Mouse (Mus musculus) neutrophil, adult 5-6 weeks (primary cell): ENCODE results near the gene Otud5. TPM values are rescaled to one million over a fixed set of nuclear protein-coding genes. Genes with fewer than 3 reads are reported as not detected.
"Not testable (repeated sequence)": the region's sequence is repeated elsewhere in the genome, so short reads cannot be mapped to it uniquely, and the experiment has no call there.

ENCODE experiments used
- ATAC-seq: fragments of 151-379, 151-347 bp; 2 replicates; pipeline ENCODE4 v1.8.0; 2017; ENCODE audit warnings: mild to moderate bottlenecking, moderate TSS enrichment; ENCODE audit not compliant: insufficient number of reproducible peaks, poor library complexity, low FRiP score, severe bottlenecking; ENCODE audit errors: extremely low read depth
- total RNA-seq: library from RNA; stranded (forward); fragments of 200-1000 nt; gene quantifications from 2 replicates; pipeline ENCODE4 v1.2.3, GENCODE M21; 2017

Otud5 gene
- total RNA-seq = 200 and 206 TPM in 2 replicates

- peak; percentile 89 for ATAC-seq
Observed at GRCm38 (mm10) chrX:7841163-7842162, at the start of gene Otud5. TSS of gene Otud5 (plus strand) at chrX:7841364.

- no peak for ATAC-seq
Observed at GRCm38 (mm10) chrX:7793361-7793760, 47.8 kb upstream of the Otud5 start.

DNA sequence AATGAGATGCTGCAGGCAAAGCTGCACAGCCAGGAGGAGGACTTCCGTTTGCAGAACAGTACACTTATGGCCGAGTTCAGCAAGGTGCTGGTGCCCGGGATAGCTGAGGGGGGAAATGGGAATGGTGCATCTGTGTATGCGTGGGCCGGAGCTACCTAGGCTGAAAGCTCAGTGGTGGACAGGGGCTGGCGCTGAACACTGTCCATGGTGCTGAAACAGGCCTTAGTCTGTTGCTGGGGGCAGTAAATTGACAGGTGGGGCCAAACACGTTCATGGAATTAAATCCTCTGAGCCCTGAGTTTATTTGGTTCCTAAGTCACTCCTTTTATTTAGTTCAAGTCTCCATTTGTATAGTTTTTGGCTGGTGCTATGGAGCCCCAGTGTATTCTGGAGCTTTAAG lies 46.1 kb upstream of the Otud5 start:
- ATAC-seq = no peak

DNA sequence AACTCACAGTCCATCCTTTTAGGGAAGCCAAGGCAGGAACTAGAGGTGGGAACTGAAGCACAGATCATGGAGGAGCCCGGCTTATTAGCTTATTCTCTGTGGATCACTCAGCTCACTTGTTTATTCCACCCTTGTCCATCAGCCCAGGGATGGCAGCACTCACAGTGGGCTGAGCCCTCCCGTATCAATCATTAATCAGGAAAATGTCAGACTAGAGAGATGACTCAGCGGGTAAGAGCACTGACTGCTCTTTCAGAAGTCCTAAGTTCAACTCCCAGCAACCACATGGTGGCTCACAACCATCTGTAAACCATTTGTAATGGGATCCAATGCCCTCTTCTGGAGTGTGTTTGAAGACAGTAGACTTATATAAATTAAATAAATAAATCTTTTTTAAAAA lies 43.8 kb upstream of the Otud5 start:
- no peak for ATAC-seq

GRCm38 (mm10) chrX:7802157-7802556 lies 39.0 kb upstream of the Otud5 start:
- ATAC-seq = not testable (repeated sequence)

DNA sequence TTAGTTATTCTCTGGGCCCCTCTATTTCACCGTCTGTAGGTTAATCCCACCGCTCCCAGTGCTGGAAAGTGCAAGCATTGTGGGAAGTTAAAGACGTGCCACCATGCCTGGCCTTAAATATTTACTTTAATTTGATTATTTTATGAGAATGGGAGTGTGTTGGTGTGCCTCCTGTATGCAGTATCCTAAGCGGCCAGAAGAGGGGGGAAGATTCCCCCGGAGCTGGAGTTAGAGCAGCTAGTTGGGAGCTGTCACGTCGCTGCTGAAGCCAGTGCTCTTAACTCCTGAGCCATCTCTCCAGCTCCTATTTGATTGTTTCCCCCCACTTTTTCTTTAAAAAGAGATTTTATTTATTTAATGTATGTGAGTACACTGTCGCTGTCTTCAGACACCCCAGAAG lies 26.1 kb upstream of the Otud5 start:
- 0 out of 2 replicates have a peak, but pooled peaks have one; percentile 30 for ATAC-seq

DNA sequence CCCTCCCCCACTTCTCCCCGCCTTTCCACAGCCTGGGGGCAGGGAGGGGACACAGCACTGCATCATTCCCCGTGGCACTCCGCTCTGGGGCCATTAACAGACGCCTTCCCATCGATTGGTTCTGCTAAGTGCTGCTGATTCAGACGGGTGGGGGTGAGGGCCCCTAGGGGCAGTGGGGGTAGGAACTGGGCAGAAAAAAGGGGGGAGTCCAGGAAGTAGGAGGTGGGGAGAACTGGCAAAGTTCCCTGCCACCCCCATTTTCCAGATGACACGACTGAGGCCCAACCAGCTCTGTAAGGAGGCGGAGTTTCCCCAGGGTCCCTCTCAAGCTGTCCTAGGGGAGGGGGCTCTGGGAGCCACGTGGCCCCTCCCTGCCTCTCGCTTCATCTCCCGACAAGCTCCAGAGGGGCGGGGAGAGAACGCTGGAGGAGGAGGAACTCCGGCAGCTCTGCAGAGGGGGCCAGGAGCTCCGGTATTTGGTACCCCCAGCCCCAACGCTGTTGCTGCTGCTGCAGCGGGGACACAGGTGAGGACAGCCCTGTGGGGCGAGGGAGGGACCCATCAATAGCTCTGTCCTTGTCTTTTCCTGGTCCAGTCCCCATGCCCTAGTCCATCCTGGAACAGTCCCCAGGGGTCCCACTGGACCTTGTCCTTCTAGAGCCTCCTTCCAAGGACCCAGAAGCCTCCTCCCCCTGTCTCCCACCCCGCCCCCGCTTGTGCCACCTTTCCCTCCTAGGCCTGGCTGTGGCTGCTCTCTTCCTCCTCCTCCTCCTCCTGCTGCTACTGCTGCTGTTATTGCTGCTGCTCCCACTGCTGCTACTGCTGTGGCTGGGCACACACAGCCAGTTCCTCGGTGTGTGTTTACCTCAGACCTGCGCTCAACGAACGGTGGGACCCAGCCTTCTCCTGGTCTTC lies 19.0 kb upstream of the Otud5 start, which contains the start of gene Kcnd1:
TSS of gene Kcnd1 (plus strand) at position 425 of the 915 bp plus-strand sequence.
- ATAC-seq = no peak

- ATAC-seq = no peak
Observed at GRCm38 (mm10) chrX:7837146-7837545, 4.0 kb upstream of the Otud5 start.

DNA sequence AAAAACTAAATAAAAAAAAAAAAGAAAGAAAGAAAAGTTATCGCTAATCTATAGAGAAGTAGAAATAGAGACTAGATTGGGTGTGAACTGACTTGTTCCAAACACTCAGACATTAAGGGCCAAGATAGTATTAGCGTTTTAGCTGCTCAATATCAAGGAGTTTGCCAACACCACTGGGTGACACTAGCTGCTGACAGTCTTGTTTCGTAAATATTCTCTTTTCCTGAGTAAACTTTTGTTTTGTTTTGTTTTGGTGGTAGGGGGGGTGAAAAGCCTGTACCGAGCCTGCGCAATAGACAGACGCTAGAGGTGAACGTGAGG lies 362 bp upstream of the Otud5 start:
- ATAC-seq = no peak

DNA sequence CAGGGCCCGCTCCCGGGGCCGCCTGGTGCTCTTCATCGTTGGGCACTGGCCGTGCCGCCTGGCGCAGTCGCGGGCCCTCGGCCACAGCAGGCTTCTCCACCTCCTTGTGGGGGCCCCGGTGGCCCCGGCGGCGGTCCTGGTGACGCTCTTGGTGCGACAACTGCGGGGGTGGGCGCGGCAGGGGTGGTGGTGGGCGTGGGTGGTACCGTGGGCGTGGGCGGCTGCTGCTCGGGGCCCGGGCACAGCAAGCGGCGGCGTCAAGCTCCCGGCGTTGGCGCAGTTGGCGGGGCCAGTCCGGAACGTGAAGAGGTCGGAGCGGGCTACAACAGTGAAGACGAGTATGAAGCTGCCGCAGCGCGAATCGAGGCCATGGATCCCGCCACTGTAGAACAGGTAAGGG lies 1.2 kb downstream of the Otud5 start:
- no peak for ATAC-seq

- no peak for ATAC-seq
Observed at GRCm38 (mm10) chrX:7847845-7848244, 6.7 kb downstream of the Otud5 start.

- ATAC-seq = 0 out of 2 replicates have a peak, but pooled peaks have one; percentile 56
Observed at GRCm38 (mm10) chrX:7854578-7854977, 13.4 kb downstream of the Otud5 start.

GRCm38 (mm10) chrX:7859191-7859753 lies 18.1 kb downstream of the Otud5 start:
- no peak for ATAC-seq

- no peak for ATAC-seq
Observed at GRCm38 (mm10) chrX:7863181-7863580, 22.0 kb downstream of the Otud5 start.

DNA sequence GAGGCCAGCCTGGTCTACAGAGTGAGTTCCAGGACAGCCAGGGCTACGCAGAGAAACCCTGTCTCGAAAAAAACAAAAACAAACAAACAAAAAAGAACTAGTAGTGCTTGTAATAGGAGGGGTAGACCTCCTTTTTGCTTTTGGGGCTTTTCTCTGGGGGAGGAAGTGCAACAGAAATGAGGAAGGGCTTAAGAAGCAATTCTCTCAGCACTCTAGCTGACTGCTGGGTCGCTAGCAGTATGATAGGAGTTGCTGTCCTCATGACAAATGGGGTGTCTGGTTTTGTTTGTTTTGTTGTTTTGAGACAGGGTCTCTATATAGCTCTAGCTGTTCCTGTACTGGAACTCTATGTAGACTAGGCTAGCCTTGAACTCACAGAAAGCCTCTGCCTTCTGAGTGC lies 23.4 kb downstream of the Otud5 start:
- ATAC-seq = peak; percentile 46; the same call in 1 of the 2 replicates

DNA sequence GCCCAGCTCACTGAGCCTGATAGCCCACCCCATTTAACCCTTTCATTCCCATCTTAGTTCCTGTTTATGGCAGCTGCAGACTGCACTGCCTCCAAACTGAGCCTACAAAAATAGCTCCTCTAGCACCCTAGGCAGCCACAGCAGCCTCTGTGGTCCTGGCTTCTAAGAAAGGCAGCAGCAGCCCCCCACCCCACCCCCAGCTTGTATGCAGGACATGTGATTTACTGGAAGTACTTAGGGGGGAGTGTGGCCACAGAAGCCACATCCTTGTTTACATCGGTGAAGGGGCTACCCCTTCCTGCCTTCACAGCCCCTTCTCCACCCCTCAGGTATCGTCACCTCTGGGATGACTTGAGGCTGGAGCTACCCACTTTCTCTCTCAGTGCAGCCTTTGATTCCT lies 24.2 kb downstream of the Otud5 start:
- peak; percentile 23; the same call in 1 of the 2 replicates for ATAC-seq

GRCm38 (mm10) chrX:7865786-7866185 lies 24.6 kb downstream of the Otud5 start:
- no peak for ATAC-seq

- no peak for ATAC-seq
Observed at GRCm38 (mm10) chrX:7867141-7867540, 26.0 kb downstream of the Otud5 start.

- ATAC-seq = no peak
Observed at GRCm38 (mm10) chrX:7868506-7868905, 27.3 kb downstream of the Otud5 start.
